Mouse (Mus musculus): ENCODE measurements around the gene Abr. TPM values are rescaled to one million over a fixed set of nuclear protein-coding genes. Genes with fewer than 3 reads are reported as not detected.

Gene Abr
- total RNA-seq, 2 experiments from 2014 or later, result 7.2 to 10.9 TPM

GRCm38 (mm10) chr11:76436009-76436408, 186.1 kb downstream of the Abr start:
- no peak for ATAC-seq (replicated peaks; ENCODE audit: low FRiP score, low TSS enrichment, poor library complexity, severe bottlenecking)

GRCm38 (mm10) chr11:76429966-76430631, 192.0 kb downstream of the Abr start:
- no peak for ATAC-seq (replicated peaks; ENCODE audit: low FRiP score, low TSS enrichment, poor library complexity, severe bottlenecking)

- no peak for ATAC-seq (replicated peaks; ENCODE audit: low FRiP score, low TSS enrichment, poor library complexity, severe bottlenecking)
Observed at GRCm38 (mm10) chr11:76429556-76429955, 192.6 kb downstream of the Abr start.

- ATAC-seq (replicated peaks; ENCODE audit: low FRiP score, low TSS enrichment, poor library complexity, severe bottlenecking), result 0 out of 2 replicates have a peak, but pooled peaks have one; percentile 39
Observed at GRCm38 (mm10) chr11:76429046-76429445, 193.1 kb downstream of the Abr start.

GRCm38 (mm10) chr11:76427781-76428180, 194.3 kb downstream of the Abr start:
- no peak for ATAC-seq (replicated peaks; ENCODE audit: low FRiP score, low TSS enrichment, poor library complexity, severe bottlenecking)

- ATAC-seq (replicated peaks; ENCODE audit: low FRiP score, low TSS enrichment, poor library complexity, severe bottlenecking), result no peak
Observed at GRCm38 (mm10) chr11:76425749-76426148, 196.4 kb downstream of the Abr start.

- no peak for ATAC-seq (replicated peaks; ENCODE audit: low FRiP score, low TSS enrichment, poor library complexity, severe bottlenecking)
Observed at GRCm38 (mm10) chr11:76420896-76421295, 201.2 kb downstream of the Abr start.

- no peak for ATAC-seq (replicated peaks; ENCODE audit: low FRiP score, low TSS enrichment, poor library complexity, severe bottlenecking)
Observed at GRCm38 (mm10) chr11:76419179-76419578, 202.9 kb downstream of the Abr start.

GRCm38 (mm10) chr11:76418423-76418822, 203.7 kb downstream of the Abr start:
- ATAC-seq (replicated peaks; ENCODE audit: low FRiP score, low TSS enrichment, poor library complexity, severe bottlenecking), result no peak

GRCm38 (mm10) chr11:76415985-76416384, 206.1 kb downstream of the Abr start:
- no peak for ATAC-seq (replicated peaks; ENCODE audit: low FRiP score, low TSS enrichment, poor library complexity, severe bottlenecking)

- no peak for ATAC-seq (replicated peaks; ENCODE audit: low FRiP score, low TSS enrichment, poor library complexity, severe bottlenecking)
Observed at GRCm38 (mm10) chr11:76415001-76415400, 207.1 kb downstream of the Abr start.

GRCm38 (mm10) chr11:76413202-76413601, 208.9 kb downstream of the Abr start:
- no peak for ATAC-seq (replicated peaks; ENCODE audit: low FRiP score, low TSS enrichment, poor library complexity, severe bottlenecking)

GRCm38 (mm10) chr11:76410826-76411225, 211.3 kb downstream of the Abr start:
- no peak for ATAC-seq (replicated peaks; ENCODE audit: low FRiP score, low TSS enrichment, poor library complexity, severe bottlenecking)

- peak; percentile 99 for ATAC-seq (replicated peaks; ENCODE audit: low FRiP score, low TSS enrichment, poor library complexity, severe bottlenecking)
Observed at GRCm38 (mm10) chr11:76406702-76407583, 215.2 kb downstream of the Abr start, which contains the start of gene Timm22. Gene Timm22 (plus strand): TSS chr11:76406952.

GRCm38 (mm10) chr11:76405626-76406264, 216.4 kb downstream of the Abr start:
- ATAC-seq (replicated peaks; ENCODE audit: low FRiP score, low TSS enrichment, poor library complexity, severe bottlenecking), result no peak

GRCm38 (mm10) chr11:76405113-76405512, 217.0 kb downstream of the Abr start:
- no peak for ATAC-seq (replicated peaks; ENCODE audit: low FRiP score, low TSS enrichment, poor library complexity, severe bottlenecking)

GRCm38 (mm10) chr11:76401398-76401797, 220.7 kb downstream of the Abr start:
- ATAC-seq (replicated peaks; ENCODE audit: low FRiP score, low TSS enrichment, poor library complexity, severe bottlenecking), result no peak

- peak; percentile 63 for ATAC-seq (replicated peaks; ENCODE audit: low FRiP score, low TSS enrichment, poor library complexity, severe bottlenecking)
Observed at GRCm38 (mm10) chr11:76399587-76400330, 222.4 kb downstream of the Abr start.

- ATAC-seq (replicated peaks; ENCODE audit: low FRiP score, low TSS enrichment, poor library complexity, severe bottlenecking), result peak; percentile 92
Observed at GRCm38 (mm10) chr11:76398798-76399586, 223.1 kb downstream of the Abr start, which contains the start of gene Nxn. Gene Nxn (minus strand): TSS chr11:76399140.

Measured in megakaryocyte-erythroid progenitor cell, adult 5-6 weeks (primary cell).